10 mouse cellular contexts compared by ENCODE assay signal in genomic region chr19:46484518-46484917, GRCm38 (mm10). TPM values are rescaled to one million over a fixed set of nuclear protein-coding genes. Genes with fewer than 3 reads are reported as not detected.
DNase-seq lines count a peak whose midpoint lies in the region; ATAC-seq and TF ChIP-seq lines count a peak whose summit lies in the region.
"Had no signal": no experiment of that assay in that cellular context is flagged by ENCODE, and none has a peak within 500 bp of the region (broad histone marks: within the 10 kb centered on the region; RNA-seq: fewer than 3 reads in every experiment).

No protein-coding gene starts in this region.

- no peaks in the 10 kb centered on the region for H3K9me3 ChIP-seq in liver, embryonic 15.5 days (replicated peaks)
- H3K9me3 ChIP-seq in stomach, embryonic 15.5 days = no peaks in the 10 kb centered on the region
- H3K9me3 ChIP-seq: G1E; neural tube, embryonic 12.5 days had no signal

- no peak for TF ChIP-seq CTCF in layer of hippocampus, adult 2 months (conservative IDR thresholded peaks at IDR 0.05)

- peaks cover 69% of the 10 kb centered on the region for H3K4me1 ChIP-seq in liver, embryonic 15.5 days (replicated peaks)
- peaks cover 62% of the 10 kb centered on the region for H3K4me1 ChIP-seq in stomach, embryonic 15.5 days

- H3K27ac ChIP-seq in layer of hippocampus, adult 2 months = peak overlapping the region; percentile 82
- peak overlapping the region; percentile 49; the same call in 1 of the 2 replicates for H3K27ac ChIP-seq in liver, embryonic 15.5 days (replicated peaks)
- peak overlapping the region; percentile 57 for H3K27ac ChIP-seq in stomach, embryonic 15.5 days
- H3K27ac ChIP-seq: neural tube, embryonic 12.5 days had no signal

- ATAC-seq in liver, embryonic 15.5 days (ENCODE audit: insufficient read depth) = peak; percentile 17; the same call in 1 of the 2 replicates
- ATAC-seq in stomach, embryonic 15.5 days (ENCODE audit: insufficient read depth, low FRiP score, low read depth) = no peak
- no peak for ATAC-seq in inflammation-experienced regulatory T-cells, adult 6 months

- H3K4me2 ChIP-seq in liver, embryonic 15.5 days = no peak overlapping the region
- H3K4me2 ChIP-seq in stomach, embryonic 15.5 days = no peak overlapping the region
- H3K4me2 ChIP-seq: neural tube, embryonic 12.5 days had no signal

- no peak overlapping the region for H3K4me3 ChIP-seq in layer of hippocampus, adult 2 months
- no peak overlapping the region for H3K4me3 ChIP-seq in liver, embryonic 15.5 days (replicated peaks)
- H3K4me3 ChIP-seq in stomach, embryonic 15.5 days (replicated peaks) = no peak overlapping the region
- H3K4me3 ChIP-seq: neural tube, embryonic 12.5 days had no signal

- no peak for DNase-seq in layer of hippocampus, adult 2 months (ENCODE audit: low spot score in 2 of 2)
- DNase-seq in layer of hippocampus, postnatal 14 days (ENCODE audit: low spot score in 2 of 2) = no peak
- peak; percentile 99 for DNase-seq in adipocyte (ENCODE audit: low spot score)
- peak; percentile 76 for DNase-seq in fat pad, adult 2 months (ENCODE audit: extremely low read depth, low read depth, low spot score)
- peak; percentile 83 to 91 for DNase-seq in heart, postnatal 14 days

- 63% methylated on average over 5 of the region's 5 CpGs for WGBS in liver, embryonic 15.5 days (ENCODE audit: insufficient replicate concordance)
- WGBS in stomach, embryonic 15.5 days = 61% methylated on average over 5 of the region's 5 CpGs

- no peaks in the 10 kb centered on the region for H3K27me3 ChIP-seq in liver, embryonic 15.5 days
- H3K27me3 ChIP-seq in stomach, embryonic 15.5 days (replicated peaks) = no peaks in the 10 kb centered on the region
- H3K27me3 ChIP-seq: neural tube, embryonic 12.5 days had no signal

- H3K9ac ChIP-seq in liver, embryonic 15.5 days = no peak overlapping the region
- H3K9ac ChIP-seq in stomach, embryonic 15.5 days = no peak overlapping the region
- H3K9ac ChIP-seq: neural tube, embryonic 12.5 days had no signal

- intact Hi-C loops in heart, postnatal 14 days (cut with DNase I) = loop anchor here (2.0 kb wide), 1 partner anchor 14 kb away; no protein-coding TSS in a partner anchor

- no peaks in the 10 kb centered on the region for H3K36me3 ChIP-seq in liver, embryonic 15.5 days (replicated peaks)
- H3K36me3 ChIP-seq in stomach, embryonic 15.5 days = peaks cover 6% of the 10 kb centered on the region; the same call in 1 of the 2 replicates

RNA-seq across cellular contexts. Expression of gene Trim8, which starts 17.0 kb away (rescaled TPM):
- 100 to 1,000 TPM in 1 of 2 experiments, 10 to 100 TPM in 1; 99.9 to 108 TPM for total RNA-seq in layer of hippocampus, adult 2 months (2021)
- 100 to 1,000 TPM in 1 of 2 experiments, 10 to 100 TPM in 1; 98.9 to 110 TPM for total RNA-seq in layer of hippocampus, postnatal 14 days (2021)
- total RNA-seq in heart, postnatal 14 days (2021) = 10 to 100 TPM; 47.6 to 50.0 TPM
- polyA plus RNA-seq in liver, embryonic 15.5 days (2015; fragmentation: Nextera tagmentation; extraction: Ambion mirVana) = 8.8 and 10.9 TPM in 2 replicates
- polyA plus RNA-seq in stomach, embryonic 15.5 days (2015; fragmentation: Nextera tagmentation; extraction: Ambion mirVana) = 20.4 and 20.9 TPM in 2 replicates
- polyA plus RNA-seq in inflammation-experienced regulatory T-cells, adult 6 months (2017; shearing (Covaris generic)) = 10 to 100 TPM; 24.1 to 26.3 (median 25.9) TPM

Comparison
In these comparisons a context has a peak if more than half of its experiments do, and no peak if none do; other contexts are left out.
1. DNase-seq: peak in adipocyte (single experiment), fat pad, adult 2 months (single experiment) and heart, postnatal 14 days (2 of 2); none in layer of hippocampus, adult 2 months (0 of 2) and layer of hippocampus, postnatal 14 days (0 of 2).
2. Peak in every context shown above with its lines, with median percentiles within 50 percentile points of each other: H3K27ac ChIP-seq.